Mouse (Mus musculus) hematopoietic multipotent progenitor cell, adult 10-12 weeks (in vitro differentiated cells): ENCODE data around the gene Zfp324. TPM values are rescaled to one million over a fixed set of nuclear protein-coding genes. Genes with fewer than 3 reads are reported as not detected.

Experiments
- polyA plus RNA-seq: library from polyadenylated mRNA; stranded (reverse); fragments of >175 nt; gene quantifications from 2 replicates; pipeline ENCODE4 v1.2.3, GENCODE M21; 2012; ENCODE audit warnings: low replicate concordance

Gene Zfp324
- polyA plus RNA-seq = 5.9 and 17.5 TPM in 2 replicates

GRCm38 (mm10) chr7:12965678-12966091 is at the start of gene Zfp324:
Gene Zfp324, plus strand, starts transcription at chr7:12965838.

GRCm38 (mm10) chr7:12921705-12922465 is 43.8 kb upstream of the Zfp324 start, which contains the start of gene Rps5:
Gene Rps5, plus strand, starts transcription at chr7:12922290.

GRCm38 (mm10) chr7:12927191-12927680 is 38.4 kb upstream of the Zfp324 start, which contains the start of gene Rnf225:
Gene Rnf225, plus strand, starts transcription at chr7:12927416.

GRCm38 (mm10) chr7:12977682-12978389 is 12.2 kb downstream of the Zfp324 start, which contains the start of gene Zfp446:
Gene Zfp446, plus strand, starts transcription at chr7:12977848.

GRCm38 (mm10) chr7:12998053-12998452 is 32.4 kb downstream of the Zfp324 start, which contains the start of gene Slc27a5:
Gene Slc27a5, minus strand, starts transcription at chr7:12998192.

GRCm38 (mm10) chr7:12998851-12999250 is 33.2 kb downstream of the Zfp324 start, which contains the start of gene Trim28:
Gene Trim28, plus strand, starts transcription at chr7:12999114.

GRCm38 (mm10) chr7:13010005-13010908 is 44.6 kb downstream of the Zfp324 start, which contains the start of gene Zbtb45:
Gene Zbtb45, minus strand, starts transcription at chr7:13010034.

Other genes starting within 250 kb of the Zfp324 start
- gene Vmn2r56, start 230.8 kb upstream of the Zfp324 start, polyA plus RNA-seq = not detected in 2 replicates
- 0.33 and 1.6 TPM in 2 replicates for gene Zscan18, start 162.2 kb upstream of the Zfp324 start, polyA plus RNA-seq
- gene Zfp329, start 147.0 kb upstream of the Zfp324 start, polyA plus RNA-seq = 0.53 and 1.9 TPM in 2 replicates
- 2.6 TPM in 2 replicates for gene Zfp110, start 131.1 kb upstream of the Zfp324 start, polyA plus RNA-seq
- gene Zfp128, start 84.7 kb upstream of the Zfp324 start, polyA plus RNA-seq = 0.53 and 0.71 TPM in 2 replicates
- gene Zscan22, start 68.0 kb upstream of the Zfp324 start, polyA plus RNA-seq = 2.2 and 4.2 TPM in 2 replicates
- gene Rps5, start 43.5 kb upstream of the Zfp324 start, polyA plus RNA-seq = 409 and 2,630 TPM in 2 replicates
- gene Rnf225, start 38.4 kb upstream of the Zfp324 start, polyA plus RNA-seq = 0.27 and 0.29 TPM in 2 replicates
- 4.8 and 5.9 TPM in 2 replicates for gene Zfp446, start 12.0 kb downstream of the Zfp324 start, polyA plus RNA-seq
- gene Slc27a5, start 32.4 kb downstream of the Zfp324 start, polyA plus RNA-seq = 0.16 TPM in 1 of 2 replicates, not detected in the other
- 66.9 and 109 TPM in 2 replicates for gene Trim28, start 33.3 kb downstream of the Zfp324 start, polyA plus RNA-seq
- 48.4 and 91.4 TPM in 2 replicates for gene Zbtb45, start 44.2 kb downstream of the Zfp324 start, polyA plus RNA-seq
- gene Chmp2a, start 69.0 kb downstream of the Zfp324 start, polyA plus RNA-seq = 60.7 and 267 TPM in 2 replicates
- 85.1 and 106 TPM in 2 replicates for gene Ube2m, start 72.4 kb downstream of the Zfp324 start, polyA plus RNA-seq
- gene Mzf1, start 88.9 kb downstream of the Zfp324 start, polyA plus RNA-seq = 0.93 and 2.4 TPM in 2 replicates
- gene Vmn1r85, start 129.3 kb downstream of the Zfp324 start, polyA plus RNA-seq = not detected in 2 replicates
- gene Vmn1r86, start 154.1 kb downstream of the Zfp324 start, polyA plus RNA-seq = not detected in 2 replicates
- gene Vmn1r87, start 174.3 kb downstream of the Zfp324 start, polyA plus RNA-seq = not detected in 2 replicates
- gene Vmn1r88, start 193.7 kb downstream of the Zfp324 start, polyA plus RNA-seq = not detected in 2 replicates
- gene Vmn1r89, start 247.2 kb downstream of the Zfp324 start, polyA plus RNA-seq = not detected in 2 replicates